Mouse (Mus musculus): ENCODE data around the gene Srp9. TPM values are rescaled to one million over a fixed set of nuclear protein-coding genes. Genes with fewer than 3 reads are reported as not detected.

Gene Srp9
- total and polyA plus RNA-seq, 3 experiments, result 35.5 to 134 (median 59.0) TPM

GRCm38 (mm10) chr1:182110185-182110584 lies 14.4 kb upstream of the Srp9 start:
- ATAC-seq (ENCODE audit: extremely low read depth, insufficient number of reproducible peaks, low FRiP score, poor library complexity, severe bottlenecking), result no peak
- no peaks in the 10 kb centered on the region for H3K4me1 ChIP-seq (ENCODE audit: insufficient read depth, low read depth, low read length)
- no peak overlapping the region for H3K4me3 ChIP-seq (ENCODE audit: low read depth, low read length)
- H3K27me3 ChIP-seq (ENCODE audit: insufficient read depth, low read length), result peaks cover 26% of the 10 kb centered on the region
- no peaks in the 10 kb centered on the region for H3K9me3 ChIP-seq (replicated peaks)
- no peaks in the 10 kb centered on the region for H3K36me3 ChIP-seq (replicated peaks)
- TF ChIP-seq GATA1 (IDR thresholded peaks at IDR 0.05; ENCODE audit: borderline replicate concordance, low read length), result no peak
- no peak for TF ChIP-seq TAL1 (conservative IDR thresholded peaks at IDR 0.05; ENCODE audit: low read depth, low read length)
- no peak for TF ChIP-seq CTCF (IDR thresholded peaks at IDR 0.05; ENCODE audit: low read depth, low read length)
- no peak for TF ChIP-seq GATA2 (IDR thresholded peaks at IDR 0.05; ENCODE audit: borderline replicate concordance, low read depth, low read length)
- no peak for TF ChIP-seq POLR2AphosphoS5 (IDR thresholded peaks at IDR 0.05; ENCODE audit: insufficient replicate concordance, low read depth, low read length)
- DNase-seq (ENCODE audit: low spot score), result no peak

- no peaks in the 10 kb centered on the region for H3K4me1 ChIP-seq (ENCODE audit: insufficient read depth, low read depth, low read length)
- H3K27me3 ChIP-seq (ENCODE audit: insufficient read depth, low read length), result peaks cover 28% of the 10 kb centered on the region
- no peaks in the 10 kb centered on the region for H3K36me3 ChIP-seq (replicated peaks)
- ATAC-seq (ENCODE audit: extremely low read depth, insufficient number of reproducible peaks, low FRiP score, poor library complexity, severe bottlenecking), result no peak
- TF ChIP-seq GATA2 (IDR thresholded peaks at IDR 0.05; ENCODE audit: borderline replicate concordance, low read depth, low read length) (no peak), GATA1 (IDR thresholded peaks at IDR 0.05; ENCODE audit: borderline replicate concordance, low read length) (no peak), TAL1 (conservative IDR thresholded peaks at IDR 0.05; ENCODE audit: low read depth, low read length) (no peak), CTCF (IDR thresholded peaks at IDR 0.05; ENCODE audit: low read depth, low read length) (no peak), POLR2AphosphoS5 (IDR thresholded peaks at IDR 0.05; ENCODE audit: insufficient replicate concordance, low read depth, low read length) (no peak)
- no peak for DNase-seq (ENCODE audit: low spot score)
- H3K4me3 ChIP-seq (ENCODE audit: low read depth, low read length), result no peak overlapping the region
- no peaks in the 10 kb centered on the region for H3K9me3 ChIP-seq (replicated peaks)
These were observed 13.7 kb upstream of the Srp9 start for GRCm38 (mm10) chr1:182110708-182111385.

GRCm38 (mm10) chr1:182111386-182112317 lies 12.9 kb upstream of the Srp9 start:
- peaks cover 28% of the 10 kb centered on the region for H3K27me3 ChIP-seq (ENCODE audit: insufficient read depth, low read length)
- ATAC-seq (ENCODE audit: extremely low read depth, insufficient number of reproducible peaks, low FRiP score, poor library complexity, severe bottlenecking) (no peak), DNase-seq (ENCODE audit: low spot score) (no peak)
- TF ChIP-seq TAL1 (conservative IDR thresholded peaks at IDR 0.05; ENCODE audit: low read depth, low read length) (no peak), GATA2 (IDR thresholded peaks at IDR 0.05; ENCODE audit: borderline replicate concordance, low read depth, low read length) (no peak), GATA1 (IDR thresholded peaks at IDR 0.05; ENCODE audit: borderline replicate concordance, low read length) (no peak), POLR2AphosphoS5 (IDR thresholded peaks at IDR 0.05; ENCODE audit: insufficient replicate concordance, low read depth, low read length) (no peak)
- H3K4me3 ChIP-seq (ENCODE audit: low read depth, low read length), result no peak overlapping the region
- H3K4me1 ChIP-seq (ENCODE audit: insufficient read depth, low read depth, low read length), result no peaks in the 10 kb centered on the region
- no peaks in the 10 kb centered on the region for H3K9me3 ChIP-seq (replicated peaks)
- H3K36me3 ChIP-seq (replicated peaks), result no peaks in the 10 kb centered on the region

GRCm38 (mm10) chr1:182112385-182112784 lies 12.2 kb upstream of the Srp9 start:
- no peaks in the 10 kb centered on the region for H3K36me3 ChIP-seq (replicated peaks)
- H3K27me3 ChIP-seq (ENCODE audit: insufficient read depth, low read length), result peaks cover 28% of the 10 kb centered on the region
- TF ChIP-seq POLR2AphosphoS5 (IDR thresholded peaks at IDR 0.05; ENCODE audit: insufficient replicate concordance, low read depth, low read length), result no peak
- TF ChIP-seq TAL1 (conservative IDR thresholded peaks at IDR 0.05; ENCODE audit: low read depth, low read length), result no peak
- TF ChIP-seq GATA2 (IDR thresholded peaks at IDR 0.05; ENCODE audit: borderline replicate concordance, low read depth, low read length), result no peak
- no peak for TF ChIP-seq GATA1 (IDR thresholded peaks at IDR 0.05; ENCODE audit: borderline replicate concordance, low read length)
- TF ChIP-seq CTCF (IDR thresholded peaks at IDR 0.05; ENCODE audit: low read depth, low read length), result no peak
- no peaks in the 10 kb centered on the region for H3K4me1 ChIP-seq (ENCODE audit: insufficient read depth, low read depth, low read length)
- ATAC-seq (ENCODE audit: extremely low read depth, insufficient number of reproducible peaks, low FRiP score, poor library complexity, severe bottlenecking) (no peak), DNase-seq (ENCODE audit: low spot score) (no peak)
- no peak overlapping the region for H3K4me3 ChIP-seq (ENCODE audit: low read depth, low read length)
- H3K9me3 ChIP-seq (replicated peaks), result no peaks in the 10 kb centered on the region

- Histone ChIP-seq H3K4me1 (ENCODE audit: insufficient read depth, low read depth, low read length) (no peaks in the 10 kb centered on the region), H3K36me3 (replicated peaks) (no peaks in the 10 kb centered on the region), H3K9me3 (replicated peaks) (no peaks in the 10 kb centered on the region), H3K4me3 (ENCODE audit: low read depth, low read length) (no peak overlapping the region), H3K27me3 (ENCODE audit: insufficient read depth, low read length) (peaks cover 28% of the 10 kb centered on the region)
- ATAC-seq (ENCODE audit: extremely low read depth, insufficient number of reproducible peaks, low FRiP score, poor library complexity, severe bottlenecking) (no peak), DNase-seq (ENCODE audit: low spot score) (no peak)
- TF ChIP-seq POLR2AphosphoS5 (IDR thresholded peaks at IDR 0.05; ENCODE audit: insufficient replicate concordance, low read depth, low read length), result no peak
- TF ChIP-seq CTCF (IDR thresholded peaks at IDR 0.05; ENCODE audit: low read depth, low read length), result no peak
- TF ChIP-seq TAL1 (conservative IDR thresholded peaks at IDR 0.05; ENCODE audit: low read depth, low read length), result no peak
- no peak for TF ChIP-seq GATA1 (IDR thresholded peaks at IDR 0.05; ENCODE audit: borderline replicate concordance, low read length)
- no peak for TF ChIP-seq GATA2 (IDR thresholded peaks at IDR 0.05; ENCODE audit: borderline replicate concordance, low read depth, low read length)
These were observed 11.4 kb upstream of the Srp9 start for GRCm38 (mm10) chr1:182113131-182113530.

All from G1E (cell line).